In the genomic region with DNA sequence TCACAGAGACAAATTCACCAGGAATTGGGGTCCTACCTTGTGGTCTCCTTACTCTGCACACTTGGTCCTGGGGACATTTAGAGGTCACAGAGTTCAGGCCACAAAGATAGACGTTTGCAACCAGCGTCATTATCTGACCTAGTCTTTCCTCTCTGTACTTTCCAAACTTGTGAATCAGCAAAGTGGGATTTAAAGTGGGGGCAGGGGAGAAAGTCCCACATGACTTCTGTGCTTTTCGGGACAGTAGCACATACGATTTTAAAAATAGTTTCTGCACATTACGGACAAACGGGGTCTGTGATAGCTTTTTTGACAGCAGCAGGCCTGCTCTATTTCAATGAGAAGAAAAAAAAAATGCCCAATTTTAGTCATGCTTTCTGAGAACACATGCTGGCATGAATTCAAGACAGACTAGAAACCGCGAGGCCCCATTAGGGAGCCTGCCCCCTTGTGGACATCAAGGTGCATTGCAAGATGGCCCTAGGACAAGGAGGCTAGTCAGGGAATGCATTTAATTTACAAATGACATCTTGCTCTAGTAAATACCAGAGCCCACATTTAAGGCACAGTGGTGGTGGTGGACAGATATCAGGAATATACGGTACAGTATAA, we compare ENCODE assay signal across 8 mouse cellular contexts. TPM values are rescaled to one million over a fixed set of nuclear protein-coding genes. Genes with fewer than 3 reads are reported as not detected.
A peak's percentile ranks its signal among the peaks of the same experiment; 100 is the strongest.
DNase-seq lines count a peak whose midpoint lies in the region; ATAC-seq lines count a peak whose summit lies in the region.

No protein-coding gene starts in this region.

- H3K9ac ChIP-seq in midbrain, embryonic 14.5 days (replicated peaks; ENCODE audit: low read length) = no peak overlapping the region
- H3K9ac ChIP-seq in midbrain, embryonic 11.5 days (ENCODE audit: low read length) = no peak overlapping the region
- peak overlapping the region; percentile 50; the same call in 1 of the 2 replicates for H3K9ac ChIP-seq in heart, embryonic 14.5 days (ENCODE audit: low read length)
- H3K9ac ChIP-seq in neural tube, embryonic 11.5 days (ENCODE audit: low read length) = no peak overlapping the region

- H3K4me1 ChIP-seq in midbrain, embryonic 14.5 days (ENCODE audit: control insufficient read depth, insufficient read depth, low read length) = 0 out of 2 replicates have a peak, but pooled peaks cover 7% of the 10 kb centered on the region
- H3K4me1 ChIP-seq in midbrain, embryonic 11.5 days (ENCODE audit: control insufficient read depth, insufficient read depth, low read length) = peaks cover 7% of the 10 kb centered on the region
- H3K4me1 ChIP-seq in heart, embryonic 14.5 days (ENCODE audit: control insufficient read depth in 2 of 2, insufficient read depth in 2 of 2, low read length in 2 of 2) = peaks cover 11 to 21% of the 10 kb centered on the region in 2 experiments
- peaks cover 21% of the 10 kb centered on the region for H3K4me1 ChIP-seq in limb, embryonic 10.5 days
- peaks cover 4% of the 10 kb centered on the region; the same call in 1 of the 2 replicates for H3K4me1 ChIP-seq in neural tube, embryonic 11.5 days (ENCODE audit: control insufficient read depth, insufficient read depth, low read length)

- H3K27me3 ChIP-seq in midbrain, embryonic 14.5 days (ENCODE audit: control insufficient read depth, insufficient read depth, low read length) = no peaks in the 10 kb centered on the region
- H3K27me3 ChIP-seq in midbrain, embryonic 11.5 days (ENCODE audit: control insufficient read depth, insufficient read depth, low read length) = no peaks in the 10 kb centered on the region
- peaks cover 20% of the 10 kb centered on the region for H3K27me3 ChIP-seq in heart, embryonic 14.5 days (ENCODE audit: control insufficient read depth, insufficient read depth, low read length)
- H3K27me3 ChIP-seq in limb, embryonic 10.5 days (ENCODE audit: low read depth, poor library complexity, severe bottlenecking) = 0 out of 2 replicates have a peak, but pooled peaks cover 3% of the 10 kb centered on the region
- H3K27me3 ChIP-seq in neural tube, embryonic 11.5 days (ENCODE audit: control insufficient read depth, insufficient read depth, low read length) = no peaks in the 10 kb centered on the region

- no peaks in the 10 kb centered on the region for H3K36me3 ChIP-seq in midbrain, embryonic 14.5 days (ENCODE audit: control insufficient read depth, insufficient read depth, low read length)
- H3K36me3 ChIP-seq in midbrain, embryonic 11.5 days (ENCODE audit: control insufficient read depth, insufficient read depth, low read length) = no peaks in the 10 kb centered on the region
- no peaks in the 10 kb centered on the region for H3K36me3 ChIP-seq in heart, embryonic 14.5 days (ENCODE audit: control insufficient read depth, insufficient read depth, low read length)
- H3K36me3 ChIP-seq in limb, embryonic 10.5 days = peaks cover 9% of the 10 kb centered on the region; the same call in 1 of the 2 replicates
- H3K36me3 ChIP-seq in neural tube, embryonic 11.5 days (ENCODE audit: control insufficient read depth, insufficient read depth, low read length) = no peaks in the 10 kb centered on the region

- peak; percentile 89 for DNase-seq in midbrain, embryonic 14.5 days
- no peak for DNase-seq in midbrain, embryonic 11.5 days (ENCODE audit: low spot score, missing footprints)
- DNase-seq in Muller cell, postnatal 12 days (ENCODE audit: inconsistent ontology term) = peak; percentile 72
- DNase-seq in c-Kit-positive CD71-positive TER-119-positive erythroid progenitor cells, embryonic 14.5 days (ENCODE audit: low spot score) = peak; percentile 65
- DNase-seq in limb, embryonic 10.5 days (ENCODE audit: low spot score) = peak; percentile 77
- DNase-seq in neural tube, embryonic 11.5 days (ENCODE audit: low spot score) = peak; percentile 60
- DNase-seq in yolk sac, embryonic 10.5 days (ENCODE audit: low spot score) = no peak

- no peaks in the 10 kb centered on the region for H3K9me3 ChIP-seq in midbrain, embryonic 14.5 days (ENCODE audit: control insufficient read depth, low read length)
- H3K9me3 ChIP-seq in midbrain, embryonic 11.5 days (ENCODE audit: control insufficient read depth, low read length) = no peaks in the 10 kb centered on the region
- H3K9me3 ChIP-seq in heart, embryonic 14.5 days (ENCODE audit: control insufficient read depth, low read length) = no peaks in the 10 kb centered on the region
- no peaks in the 10 kb centered on the region for H3K9me3 ChIP-seq in limb, embryonic 10.5 days (replicated peaks)
- H3K9me3 ChIP-seq in neural tube, embryonic 11.5 days (ENCODE audit: control insufficient read depth, low read length) = no peaks in the 10 kb centered on the region

- 36% methylated on average over 9 of the region's 9 CpGs for WGBS in midbrain, embryonic 14.5 days
- WGBS in midbrain, embryonic 11.5 days = 38% methylated on average over 9 of the region's 9 CpGs
- 12% methylated on average over 9 of the region's 9 CpGs for WGBS in heart, embryonic 14.5 days
- WGBS in limb, embryonic 10.5 days = 40% methylated on average over 9 of the region's 9 CpGs
- 39% methylated on average over 9 of the region's 9 CpGs for WGBS in neural tube, embryonic 11.5 days

- no peak overlapping the region for H3K27ac ChIP-seq in midbrain, embryonic 14.5 days (replicated peaks; ENCODE audit: low read depth, low read length)
- H3K27ac ChIP-seq in midbrain, embryonic 11.5 days (ENCODE audit: low read depth, low read length) = no peak overlapping the region
- H3K27ac ChIP-seq in heart, embryonic 14.5 days (replicated peaks in 1 of 2; ENCODE audit: control insufficient read depth in 1 of 2, insufficient read depth in 1 of 2, low read depth in 2 of 2, low read length in 2 of 2) = peak overlapping the region; percentile 6 to 53; a peak in 3 of 4 replicates
- no peak overlapping the region for H3K27ac ChIP-seq in limb, embryonic 10.5 days
- no peak overlapping the region for H3K27ac ChIP-seq in neural tube, embryonic 11.5 days (ENCODE audit: low read depth, low read length)

- no peak overlapping the region for H3K4me3 ChIP-seq in midbrain, embryonic 14.5 days (replicated peaks; ENCODE audit: low read depth, low read length)
- H3K4me3 ChIP-seq in midbrain, embryonic 11.5 days (ENCODE audit: low read depth, low read length) = no peak overlapping the region
- H3K4me3 ChIP-seq in heart, embryonic 14.5 days (ENCODE audit: control insufficient read depth in 1 of 2, insufficient read depth in 1 of 2, low read depth in 1 of 2, low read length in 2 of 2) = no peak overlapping the region
- H3K4me3 ChIP-seq in limb, embryonic 10.5 days = no peak overlapping the region
- H3K4me3 ChIP-seq in neural tube, embryonic 11.5 days (ENCODE audit: low read depth, low read length) = no peak overlapping the region

- no peak for ATAC-seq in midbrain, embryonic 14.5 days (ENCODE audit: low FRiP score, low TSS enrichment)
- no peak for ATAC-seq in midbrain, embryonic 11.5 days (ENCODE audit: low FRiP score)
- ATAC-seq in heart, embryonic 14.5 days (ENCODE audit: insufficient number of reproducible peaks, insufficient read depth, low FRiP score, low read depth) = no peak
- no peak for ATAC-seq in neural tube, embryonic 11.5 days (ENCODE audit: insufficient read depth, low FRiP score, low TSS enrichment)

- H3K4me2 ChIP-seq in midbrain, embryonic 14.5 days (ENCODE audit: low read length) = no peak overlapping the region
- H3K4me2 ChIP-seq in midbrain, embryonic 11.5 days = no peak overlapping the region
- peak overlapping the region; percentile 26 for H3K4me2 ChIP-seq in heart, embryonic 14.5 days (ENCODE audit: low read length)
- no peak overlapping the region for H3K4me2 ChIP-seq in neural tube, embryonic 11.5 days (ENCODE audit: low read depth)

RNA-seq across cellular contexts. Expression of a gene that starts 55.1 kb away (rescaled TPM):
- polyA plus RNA-seq in midbrain, embryonic 14.5 days (2014; fragmentation: Nextera tagmentation; extraction: Ambion mirVana) = 6.4 and 7.2 TPM in 2 replicates
- 1.0 TPM in 2 replicates for polyA plus RNA-seq in midbrain, embryonic 11.5 days (2014; fragmentation: Nextera tagmentation; extraction: Ambion mirVana)
- polyA plus RNA-seq in heart, embryonic 14.5 days (2014; fragmentation: Nextera tagmentation; extraction: Ambion mirVana) = 0.45 and 0.97 TPM in 2 replicates
- polyA plus RNA-seq in limb, embryonic 10.5 days (2016; fragmentation: Nextera tagmentation; extraction: Ambion mirVana) = 0.39 and 0.60 TPM in 2 replicates
- 1.1 and 2.5 TPM in 2 replicates for polyA plus RNA-seq in neural tube, embryonic 11.5 days (2014; fragmentation: Nextera tagmentation; extraction: Ambion mirVana)

Comparison
In these comparisons a context has a peak if more than half of its experiments do, and no peak if none do; other contexts are left out.
1. DNase-seq: peak in midbrain, embryonic 14.5 days (single experiment), Muller cell, postnatal 12 days (single experiment), c-Kit-positive CD71-positive TER-119-positive erythroid progenitor cells, embryonic 14.5 days (single experiment), limb, embryonic 10.5 days (single experiment) and neural tube, embryonic 11.5 days (single experiment); none in midbrain, embryonic 11.5 days (single experiment) and yolk sac, embryonic 10.5 days (single experiment).
2. H3K27ac ChIP-seq: peak in heart, embryonic 14.5 days (2 of 2); none in midbrain, embryonic 14.5 days (single experiment), midbrain, embryonic 11.5 days (single experiment), limb, embryonic 10.5 days (single experiment) and neural tube, embryonic 11.5 days (single experiment).